Mouse (Mus musculus): Measurements from ENCODE around the gene Midn.
"Not testable (repeated sequence)": the region's sequence is repeated elsewhere in the genome, so short reads cannot be mapped to it uniquely, and the experiment has no call there.

The Midn gene

DNA sequence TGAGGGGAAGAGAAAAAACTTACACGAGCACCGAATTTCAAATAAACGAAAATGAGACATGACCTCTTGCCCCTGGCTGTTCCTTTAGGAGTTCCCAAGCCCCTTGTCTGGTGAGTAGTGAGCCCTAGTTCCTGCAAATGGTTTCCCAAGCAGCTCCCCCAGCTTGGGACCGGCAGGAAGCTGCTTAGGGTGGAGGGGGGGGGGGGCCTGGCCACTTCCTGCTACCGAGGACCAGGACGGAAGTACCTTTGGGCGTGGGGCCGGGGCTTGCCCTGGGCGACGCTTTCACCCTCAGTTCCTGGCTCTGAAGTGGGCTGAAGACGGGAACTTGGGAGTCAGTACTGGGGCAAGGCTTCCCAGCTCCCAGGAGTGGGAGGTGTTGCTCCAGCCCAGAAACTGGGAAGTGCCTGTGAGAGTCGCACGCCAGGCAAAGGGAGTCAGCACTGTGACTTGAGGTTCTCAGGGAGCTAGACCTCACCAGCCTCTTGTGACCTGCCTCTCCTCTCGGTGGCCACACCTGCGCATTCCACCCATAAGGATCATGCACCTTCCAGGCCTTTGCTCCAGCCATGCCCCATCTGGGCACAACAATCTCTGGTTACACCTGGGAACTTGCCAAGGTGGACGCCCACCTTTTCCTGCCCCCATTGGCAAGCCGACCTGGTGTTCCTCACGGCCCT lies 10.4 kb downstream of the Midn start:
- no peak for DNase-seq (ENCODE audit: low spot score)

DNA sequence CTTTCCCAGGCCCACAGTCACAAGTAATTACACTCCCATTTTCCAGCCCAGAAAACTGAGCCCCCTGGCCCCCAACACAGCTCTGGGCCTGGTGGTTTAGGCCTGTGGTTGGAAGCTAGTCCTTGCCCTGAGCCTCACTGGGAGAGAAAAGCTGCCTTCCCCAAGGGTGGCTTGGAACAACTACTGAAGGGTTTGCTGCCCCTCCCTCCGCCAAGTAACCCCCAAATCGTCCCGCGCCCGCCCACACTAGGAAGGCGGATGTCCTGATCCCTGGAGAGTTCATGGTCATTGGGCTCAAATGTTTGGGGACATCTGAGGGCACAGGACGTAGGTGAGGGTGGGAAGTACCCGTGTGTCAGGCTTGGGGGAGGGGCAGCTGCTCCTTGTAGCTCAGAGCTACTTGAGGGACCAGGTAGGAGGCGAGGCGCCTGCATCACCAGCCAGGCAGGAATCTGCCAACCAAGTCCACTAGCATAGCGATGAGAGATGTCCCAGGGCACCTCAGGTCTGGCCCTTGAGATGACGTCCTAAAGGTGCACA lies 11.0 kb downstream of the Midn start:
- DNase-seq (ENCODE audit: low spot score) = no peak

DNA sequence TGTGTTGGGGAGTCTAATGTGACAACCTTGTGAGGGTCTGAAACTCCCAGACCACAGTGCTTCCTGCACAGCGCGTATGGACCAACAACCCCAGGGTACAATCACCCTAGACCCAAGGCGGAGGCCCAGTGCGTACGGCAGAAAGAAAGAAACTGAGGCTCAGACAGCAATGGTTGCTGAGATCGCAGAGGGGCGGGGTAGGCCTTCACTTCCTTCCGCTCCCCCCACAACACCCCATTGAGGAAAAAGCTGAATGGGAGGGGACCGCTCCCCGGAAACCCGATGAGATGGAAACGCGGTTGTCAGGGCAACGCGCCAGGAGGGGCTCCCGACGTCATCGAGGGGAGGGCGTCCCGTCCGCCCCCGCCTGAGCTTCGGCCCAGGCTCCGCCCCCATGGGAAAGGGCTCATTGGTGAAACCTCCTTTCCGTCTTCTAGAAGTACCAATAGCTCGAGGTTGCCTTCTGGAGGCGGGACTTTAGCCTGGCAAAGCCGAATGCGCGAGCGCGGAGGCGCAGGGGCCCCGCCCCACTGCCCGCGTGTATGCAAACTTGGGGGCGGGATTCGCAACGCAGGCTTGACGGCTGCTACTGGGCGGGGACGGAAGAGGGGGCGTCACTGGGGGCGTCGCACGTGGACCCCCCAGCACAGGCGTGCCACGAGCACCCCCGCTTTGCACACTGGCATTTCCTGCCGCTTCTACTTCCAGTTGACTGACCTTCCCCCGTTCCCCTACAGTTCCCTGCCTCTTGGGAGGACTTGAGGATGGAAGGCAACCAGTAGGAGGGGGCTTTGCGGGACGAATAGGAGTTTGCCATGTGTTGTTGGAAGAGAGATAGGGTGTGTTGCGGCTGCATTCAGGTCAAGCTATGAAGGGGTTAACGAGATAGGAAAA lies 11.7 kb downstream of the Midn start:
- DNase-seq (ENCODE audit: low spot score) = peak; percentile 98

DNA sequence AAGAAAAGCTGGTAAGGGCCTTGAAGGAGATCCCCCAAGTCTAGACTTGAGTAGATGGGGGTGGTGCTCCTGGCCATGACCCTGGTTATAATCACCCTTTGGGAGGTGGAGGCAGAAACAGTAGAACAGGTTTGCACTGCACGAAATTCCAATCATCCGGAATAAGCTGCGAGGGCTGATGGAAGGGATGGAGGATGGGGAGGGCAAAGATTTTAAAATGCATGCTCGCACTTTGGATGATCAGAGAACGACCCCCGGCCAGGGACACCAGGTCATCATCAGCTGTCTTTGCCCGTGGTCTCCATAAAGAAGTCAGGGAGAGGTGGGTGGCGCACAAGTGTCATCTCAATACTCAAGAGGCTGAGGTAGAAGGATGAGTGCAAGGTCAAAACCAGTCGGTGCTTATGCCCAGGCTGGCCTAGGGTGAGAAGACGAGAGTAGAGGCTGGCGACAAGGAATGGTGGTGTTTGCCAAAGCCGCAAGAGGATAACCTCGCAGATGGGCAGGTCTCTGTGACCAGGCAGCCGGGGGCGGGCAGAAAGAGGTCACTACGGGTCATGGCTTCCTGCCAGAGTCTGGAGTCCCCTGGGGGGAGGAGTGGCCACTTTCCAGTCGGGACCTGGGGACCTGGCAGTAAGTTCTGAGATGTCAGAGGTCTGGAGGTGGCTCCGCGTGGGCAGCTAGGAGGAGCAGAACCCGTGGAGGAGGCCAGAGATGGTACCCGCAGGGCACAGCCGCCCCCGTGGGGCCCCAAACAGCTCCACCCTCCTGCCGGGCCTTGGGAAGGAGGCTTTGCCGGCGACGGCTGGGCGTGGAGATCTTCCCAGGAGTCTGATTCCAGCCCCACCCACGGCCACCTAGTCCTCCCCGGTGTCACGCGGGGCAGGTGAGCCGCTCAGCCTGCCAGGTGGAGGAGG lies 12.6 kb downstream of the Midn start:
- DNase-seq (ENCODE audit: low spot score) = peak; percentile 58

- no peak for DNase-seq (ENCODE audit: low spot score)
These were observed 13.6 kb downstream of the Midn start for GRCm38 (mm10) chr10:80161522-80162242.

GRCm38 (mm10) chr10:80162243-80162608 lies 14.2 kb downstream of the Midn start:
- no peak for DNase-seq (ENCODE audit: low spot score)

DNA sequence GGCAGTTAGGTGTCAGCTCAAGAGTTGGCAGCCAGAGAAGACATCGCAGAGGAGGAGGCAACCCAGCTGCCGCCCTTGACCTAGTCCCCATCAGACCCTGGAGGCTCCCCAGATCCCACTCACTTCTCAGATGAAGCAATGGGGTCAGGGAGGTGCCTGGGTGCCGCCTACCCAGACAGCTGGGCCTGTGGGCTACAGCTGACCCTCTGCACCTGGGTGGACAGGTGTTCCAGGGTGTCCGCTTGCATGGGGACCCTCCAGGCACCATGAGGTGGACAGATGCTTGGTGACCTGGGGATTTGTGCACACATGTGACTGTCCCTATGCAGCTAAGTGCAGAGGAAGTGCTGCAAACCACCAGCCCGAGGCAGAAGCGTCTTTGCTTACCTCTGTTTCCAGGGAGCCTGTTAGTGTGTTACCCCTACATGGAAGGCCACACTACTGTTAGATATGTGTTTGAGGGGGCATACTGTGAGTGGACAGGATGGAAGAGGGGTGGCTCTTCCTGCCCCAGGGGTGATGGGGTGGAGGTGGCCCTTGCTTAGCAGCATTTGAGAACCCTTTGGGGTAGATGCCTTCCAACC lies 14.7 kb downstream of the Midn start:
- no peak for DNase-seq (ENCODE audit: low spot score)

DNA sequence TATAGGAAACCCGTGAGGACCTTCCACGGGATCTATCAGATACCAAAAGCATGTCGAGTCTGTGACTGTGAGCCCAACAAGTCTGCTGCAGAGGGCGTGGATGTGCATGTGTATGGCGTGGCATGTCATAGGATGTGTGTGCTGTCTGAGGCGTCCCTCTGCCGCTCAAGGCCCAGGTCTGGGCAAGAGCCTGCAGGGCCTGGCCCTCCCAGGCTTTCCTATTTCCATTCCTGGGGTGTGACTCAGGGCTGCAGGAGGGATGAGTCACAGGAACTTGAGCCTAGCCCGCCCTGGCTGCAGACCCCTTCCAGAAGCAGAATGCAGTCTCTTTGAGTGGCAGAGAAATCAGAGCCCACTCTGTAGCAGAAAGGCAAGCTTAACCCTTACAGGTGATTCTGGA lies 15.6 kb downstream of the Midn start:
- no peak for DNase-seq (ENCODE audit: low spot score)

- DNase-seq (ENCODE audit: low spot score) = no peak
These were observed 16.3 kb downstream of the Midn start for GRCm38 (mm10) chr10:80164161-80164997.

DNA sequence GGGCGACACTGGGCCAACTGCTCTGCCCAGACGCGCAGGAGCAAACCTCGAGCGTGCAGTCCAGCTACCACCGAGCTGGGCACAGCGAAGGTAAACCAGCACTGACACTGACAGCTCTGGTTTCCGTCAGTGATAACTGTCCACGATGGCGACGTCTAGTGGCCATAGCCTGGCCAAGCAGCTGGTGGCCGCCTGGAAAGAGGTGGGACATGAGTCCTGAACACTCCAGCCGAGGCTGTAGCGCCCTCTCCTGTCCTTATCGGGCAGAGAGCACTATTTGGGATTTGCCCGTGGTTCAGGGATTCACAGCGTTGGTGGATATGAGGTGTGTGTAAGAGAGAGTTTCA lies 16.9 kb downstream of the Midn start:
- DNase-seq (ENCODE audit: low spot score) = peak; percentile 94

DNA sequence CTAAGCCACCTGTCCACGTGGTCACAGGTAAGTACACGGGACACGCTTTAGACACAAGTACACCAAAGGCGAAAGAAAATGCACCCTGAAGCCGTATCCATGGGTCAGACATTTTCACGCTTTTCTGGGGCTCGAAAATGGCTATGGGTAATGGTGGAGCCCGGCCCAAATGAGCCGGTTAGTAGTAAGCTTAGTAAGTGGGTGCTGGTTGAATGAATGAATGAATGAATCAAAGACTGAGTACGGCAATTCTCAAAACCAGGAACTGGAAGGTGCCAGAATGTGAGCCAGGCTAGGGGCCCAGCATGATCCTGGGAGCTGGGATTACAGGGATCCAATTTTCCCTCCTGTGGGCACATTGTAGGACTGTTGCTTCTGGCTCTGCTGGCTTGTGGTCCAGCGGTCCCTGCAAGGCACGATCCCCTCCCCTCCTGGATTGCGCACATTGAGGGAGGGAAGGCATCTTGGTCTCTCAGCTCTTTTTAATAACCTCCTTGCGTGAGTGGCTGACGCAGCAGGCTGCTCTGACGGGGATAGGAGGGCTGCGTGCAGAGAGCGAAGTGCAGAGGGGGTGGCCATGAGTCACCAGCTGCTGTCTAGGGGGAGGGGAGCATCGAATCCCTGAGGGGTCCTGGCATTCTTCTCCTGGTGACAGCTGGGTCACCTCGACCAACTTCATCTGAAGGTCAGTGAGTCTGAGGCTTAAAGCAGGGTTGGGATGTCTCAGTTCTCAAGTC lies 17.5 kb downstream of the Midn start, which contains the start of gene Cirbp:
Gene Cirbp (plus strand): TSS at position 594 of the 737 bp plus-strand sequence.
- no peak for DNase-seq (ENCODE audit: low spot score)

DNA sequence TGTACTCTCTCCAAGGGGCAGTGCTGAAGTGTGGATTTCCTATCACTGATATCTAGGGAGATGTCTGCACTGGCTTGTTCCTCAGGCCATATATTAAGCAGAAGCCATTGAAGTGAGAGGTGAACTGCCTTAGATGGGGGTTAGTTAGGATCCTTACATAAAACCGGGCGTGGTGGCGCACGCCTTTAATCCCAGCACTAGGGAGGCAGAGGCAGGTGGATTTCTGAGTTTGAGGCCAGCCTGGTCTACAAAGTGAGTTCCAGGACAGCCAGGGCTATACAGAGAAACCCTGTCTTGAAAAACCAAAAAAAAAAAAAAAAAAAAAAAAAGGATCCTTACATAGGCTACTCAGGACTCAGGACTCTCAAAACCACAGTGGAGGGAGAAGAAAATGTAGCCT lies 18.1 kb downstream of the Midn start:
- DNase-seq (ENCODE audit: low spot score) = not testable (repeated sequence)

GRCm38 (mm10) chr10:80167460-80168037 lies 19.5 kb downstream of the Midn start:
- DNase-seq (ENCODE audit: low spot score) = peak; percentile 99

DNA sequence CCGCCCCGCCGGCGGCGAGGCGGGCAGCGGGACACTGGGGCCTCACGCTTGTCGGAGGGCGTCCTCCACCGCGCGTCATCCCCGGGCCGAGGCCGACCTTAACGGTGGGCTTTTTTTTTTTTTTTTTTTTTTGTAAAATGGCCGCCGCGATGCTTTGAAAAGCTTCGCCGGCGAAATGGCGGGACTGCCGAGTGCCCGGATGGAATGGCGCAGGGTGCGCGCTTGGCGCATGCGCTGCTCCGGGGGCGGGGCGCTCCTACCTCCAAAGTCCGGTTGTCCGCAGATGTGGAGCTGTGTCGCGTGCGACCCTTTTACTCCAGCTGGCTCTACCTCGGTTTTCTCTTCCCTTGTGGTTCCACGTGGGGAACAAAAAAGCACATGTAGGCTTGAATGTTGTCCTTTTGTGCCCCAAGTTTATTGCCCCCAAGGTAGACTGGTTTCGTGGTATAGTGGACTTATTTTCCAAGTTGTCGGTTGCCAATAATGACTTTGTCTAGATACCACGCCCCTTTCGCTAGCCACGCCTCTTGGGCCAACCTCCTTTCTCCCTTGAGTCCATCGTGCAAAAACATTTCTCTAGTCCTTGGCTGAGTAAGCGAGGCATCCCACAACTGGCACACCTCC lies 20.1 kb downstream of the Midn start:
- DNase-seq (ENCODE audit: low spot score) = peak; percentile 91

- no peak for DNase-seq (ENCODE audit: low spot score)
These were observed 21.0 kb downstream of the Midn start for GRCm38 (mm10) chr10:80169070-80169469.

DNA sequence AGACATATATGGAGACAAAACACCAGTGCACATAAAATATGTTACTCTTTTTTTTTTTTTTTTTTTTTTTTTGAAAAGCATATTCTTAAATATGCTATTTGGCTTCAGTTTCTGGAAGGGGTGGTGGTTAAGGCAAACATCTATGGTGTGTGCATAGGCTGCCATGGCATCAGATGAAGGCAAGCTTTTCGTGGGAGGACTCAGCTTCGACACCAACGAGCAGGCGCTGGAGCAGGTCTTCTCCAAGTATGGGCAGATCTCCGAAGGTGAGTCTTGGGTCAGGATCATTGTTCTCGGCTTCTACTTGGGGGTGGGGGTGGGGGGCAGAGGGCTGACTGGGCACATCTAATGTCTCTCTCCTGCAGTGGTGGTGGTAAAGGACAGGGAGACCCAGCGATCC lies 21.6 kb downstream of the Midn start:
- no peak for DNase-seq (ENCODE audit: low spot score)

DNA sequence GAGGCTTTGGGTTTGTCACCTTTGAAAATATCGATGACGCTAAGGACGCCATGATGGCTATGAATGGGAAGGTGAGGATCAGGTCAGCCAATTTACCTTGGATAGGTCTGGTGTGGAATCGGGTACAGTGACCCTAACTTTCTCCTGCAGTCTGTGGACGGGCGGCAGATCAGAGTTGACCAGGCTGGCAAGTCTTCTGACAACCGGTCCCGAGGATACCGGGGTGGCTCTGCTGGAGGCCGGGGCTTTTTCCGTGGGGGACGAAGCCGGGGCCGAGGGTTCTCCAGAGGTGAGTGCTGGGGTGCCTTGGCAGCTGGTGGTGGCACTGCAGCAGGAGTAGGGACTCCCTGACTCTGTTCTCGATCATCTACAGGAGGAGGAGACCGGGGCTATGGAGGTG lies 22.0 kb downstream of the Midn start:
- no peak for DNase-seq (ENCODE audit: low spot score)

- no peak for DNase-seq (ENCODE audit: low spot score)
These were observed 22.5 kb downstream of the Midn start for GRCm38 (mm10) chr10:80170601-80171021.

DNA sequence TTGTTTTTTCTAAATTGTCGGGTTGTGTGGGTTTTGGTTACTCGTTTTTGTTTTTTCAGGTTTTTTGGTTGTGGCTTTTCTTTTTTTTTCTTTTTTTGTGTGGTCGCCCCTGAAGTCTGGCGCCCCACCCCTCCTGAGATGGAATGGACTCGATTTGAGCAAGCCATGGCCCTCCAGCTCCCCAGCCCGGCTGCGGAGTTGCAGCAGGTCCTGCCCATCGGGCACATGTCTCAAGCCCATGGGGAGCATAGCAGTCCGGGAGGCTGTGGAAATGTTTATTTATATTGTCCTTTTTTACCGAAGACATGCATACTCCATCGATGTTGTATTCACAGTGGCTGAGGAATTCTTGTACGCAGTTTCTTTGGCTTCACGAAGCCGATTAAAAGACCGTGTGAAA lies 23.2 kb downstream of the Midn start:
- DNase-seq (ENCODE audit: low spot score) = no peak
